Mouse (Mus musculus) CH12.LX (cell line): ENCODE results near the gene Hecw2. TPM values are rescaled to one million over a fixed set of nuclear protein-coding genes. Genes with fewer than 3 reads are reported as not detected.

Source experiments
- DNase-seq: peaks from one replicate; pipeline ENCODE4 v3.0.0-alpha.2; 2013; ENCODE audit errors: extremely low read depth
- H3K27ac ChIP-seq: 2 replicates; pipeline ENCODE4 v1.5.1; 2012; ENCODE audit warnings: low read depth, mild to moderate bottlenecking, control low read depth, moderate library complexity; ENCODE audit not compliant: insufficient read depth
- H3K27me3 ChIP-seq: replicated peaks from 2 replicates; pipeline ENCODE3; 2012; ENCODE audit warnings: inconsistent platforms
- H3K36me3 ChIP-seq, 2 experiments: replicated peaks in 1 of 2; 2 replicates each; pipeline versions ENCODE3 to v1.6.1; 2012; ENCODE audit warnings: inconsistent platforms in 1 of 2, low read length in 1 of 2, mild to moderate bottlenecking in 1 of 2, mixed read lengths in 1 of 2, moderate library complexity in 1 of 2; ENCODE audit not compliant: control insufficient read depth in 1 of 2, insufficient read depth in 1 of 2
- H3K4me1 ChIP-seq, 2 experiments: 2 replicates each; pipeline ENCODE4 v1.6.1; 2012; ENCODE audit warnings: inconsistent platforms in 1 of 2, moderate library complexity in 1 of 2; ENCODE audit not compliant: insufficient read depth in 2 of 2, control insufficient read depth in 1 of 2
- H3K4me2 ChIP-seq: 2 replicates; pipeline ENCODE4 v1.6.1; 2012; ENCODE audit warnings: low read depth, mild to moderate bottlenecking, control low read depth; ENCODE audit not compliant: poor library complexity, insufficient read depth, severe bottlenecking
- H3K4me3 ChIP-seq, 3 experiments: fragments of 150-350 bp in 1 of 3; sonication (generic) in 1 of 3; replicated peaks in 1 of 3; 2 replicates each; pipeline versions ENCODE3 to v1.5.1; 2011 to 2012; ENCODE audit warnings: low read depth in 2 of 3, low read length in 2 of 3, mild to moderate bottlenecking in 2 of 3, moderate library complexity in 2 of 3, control low read depth in 1 of 3, improper control_type of control experiment in 1 of 3, inconsistent platforms in 1 of 3, mixed read lengths in 1 of 3; ENCODE audit not compliant: poor library complexity in 1 of 3
- H3K79me2 ChIP-seq: replicated peaks from 2 replicates; pipeline ENCODE4 v1.6.1; 2012; ENCODE audit warnings: mild to moderate bottlenecking, moderate library complexity; ENCODE audit not compliant: control insufficient read depth, poor library complexity, insufficient read depth, severe bottlenecking; ENCODE audit errors: extremely low read depth
- H3K9ac ChIP-seq: 2 replicates; pipeline ENCODE4 v1.6.1; 2012; ENCODE audit warnings: low read depth, mild to moderate bottlenecking, control low read depth, moderate library complexity; ENCODE audit not compliant: insufficient read depth
- H3K9me3 ChIP-seq: replicated peaks from 2 replicates; pipeline ENCODE3; 2012; ENCODE audit warnings: low read length, inconsistent platforms, mixed read lengths
- CHD1 ChIP-seq: IDR thresholded peaks from 2 replicates; pipeline ENCODE4 v1.6.1; 2012; ENCODE audit warnings: low read depth, low read length, improper control_type of control experiment, inconsistent platforms
- CHD2 ChIP-seq: IDR thresholded peaks from 2 replicates; pipeline ENCODE4 v1.6.1; 2011; ENCODE audit warnings: low read length, improper control_type of control experiment
- E2F4 ChIP-seq: IDR thresholded peaks from 2 replicates; pipeline ENCODE4 v1.6.1; 2011; ENCODE audit warnings: low read depth, low read length, improper control_type of control experiment; ENCODE audit not compliant: insufficient replicate concordance
- ELF1 ChIP-seq: IDR thresholded peaks from 2 replicates; pipeline ENCODE4 v1.6.1; 2014; ENCODE audit warnings: low read depth, mild to moderate bottlenecking, inconsistent platforms, low read length, improper control_type of control experiment
- GABPA ChIP-seq: IDR thresholded peaks from 2 replicates; pipeline ENCODE4 v1.6.1; 2012; ENCODE audit warnings: low read depth, low read length, improper control_type of control experiment, inconsistent platforms; ENCODE audit not compliant: insufficient replicate concordance
- IRF4 ChIP-seq: IDR thresholded peaks from 2 replicates; pipeline ENCODE4 v1.6.1; 2014; ENCODE audit warnings: low read depth, mild to moderate bottlenecking, inconsistent platforms, low read length, improper control_type of control experiment
- JUN ChIP-seq: IDR thresholded peaks from 2 replicates; pipeline ENCODE4 v1.6.1; 2011; ENCODE audit warnings: low read depth, mild to moderate bottlenecking, low read length, improper control_type of control experiment, moderate library complexity; ENCODE audit not compliant: insufficient read depth
- JUND ChIP-seq: conservative IDR thresholded peaks from 2 replicates; pipeline ENCODE4 v1.6.1; 2011; ENCODE audit warnings: low read depth, low read length, improper control_type of control experiment
- MAFK ChIP-seq: IDR thresholded peaks from 2 replicates; pipeline ENCODE4 v1.6.1; 2011; ENCODE audit warnings: low read length, improper control_type of control experiment; ENCODE audit not compliant: insufficient replicate concordance
- MAZ ChIP-seq: IDR thresholded peaks from 2 replicates; pipeline ENCODE4 v1.6.1; 2012; ENCODE audit warnings: low read depth, mild to moderate bottlenecking, inconsistent platforms, low read length, improper control_type of control experiment, moderate library complexity
- MEF2A ChIP-seq: IDR thresholded peaks from 2 replicates; pipeline ENCODE4 v1.6.1; 2014; ENCODE audit warnings: low read depth, mild to moderate bottlenecking, inconsistent platforms, low read length, improper control_type of control experiment, borderline replicate concordance
- MXI1 ChIP-seq: IDR thresholded peaks from 2 replicates; pipeline ENCODE4 v1.6.1; 2011; ENCODE audit warnings: mild to moderate bottlenecking, low read depth, low read length, improper control_type of control experiment
- MYC ChIP-seq: IDR thresholded peaks from 2 replicates; pipeline ENCODE4 v1.6.1; 2011; ENCODE audit warnings: low read depth, mild to moderate bottlenecking, improper control_type of control experiment, low read length
- NRF1 ChIP-seq: IDR thresholded peaks from 2 replicates; pipeline ENCODE4 v1.6.1; 2014; ENCODE audit warnings: low read depth, mild to moderate bottlenecking, inconsistent platforms, low read length, improper control_type of control experiment, moderate library complexity
- PAX5 ChIP-seq: IDR thresholded peaks from 2 replicates; pipeline ENCODE4 v1.6.1; 2012; ENCODE audit warnings: low read length, inconsistent platforms, mixed read lengths
- POLR2A ChIP-seq: IDR thresholded peaks from 2 replicates; pipeline ENCODE4 v1.6.1; 2011; ENCODE audit warnings: low read depth, mild to moderate bottlenecking, improper control_type of control experiment, low read length
- RCOR1 ChIP-seq: conservative IDR thresholded peaks from 2 replicates; pipeline ENCODE4 v1.6.1; 2012; ENCODE audit warnings: low read depth, mild to moderate bottlenecking, inconsistent platforms, low read length, improper control_type of control experiment
- SIN3A ChIP-seq: IDR thresholded peaks from 2 replicates; pipeline ENCODE4 v1.6.1; 2012; ENCODE audit warnings: low read length, improper control_type of control experiment, inconsistent platforms
- TBP ChIP-seq: conservative IDR thresholded peaks from 2 replicates; pipeline ENCODE4 v1.6.1; 2011; ENCODE audit warnings: low read depth, low read length, improper control_type of control experiment
- TCF12 ChIP-seq: IDR thresholded peaks from 2 replicates; pipeline ENCODE4 v1.6.1; 2014; ENCODE audit warnings: low read depth, mild to moderate bottlenecking, inconsistent platforms, low read length, improper control_type of control experiment
- UBTF ChIP-seq: IDR thresholded peaks from 2 replicates; pipeline ENCODE4 v1.6.1; 2012; ENCODE audit warnings: low read depth, mild to moderate bottlenecking, inconsistent platforms, low read length, improper control_type of control experiment, moderate library complexity
- ZC3H11A ChIP-seq: IDR thresholded peaks from 2 replicates; pipeline ENCODE4 v1.6.1; 2012; ENCODE audit warnings: low read depth, mild to moderate bottlenecking, inconsistent platforms, low read length, improper control_type of control experiment
- ZKSCAN1 ChIP-seq: IDR thresholded peaks from 2 replicates; pipeline ENCODE4 v1.6.1; 2012; ENCODE audit warnings: low read depth, inconsistent platforms, low read length, improper control_type of control experiment, borderline replicate concordance
- ZMIZ1 ChIP-seq: IDR thresholded peaks from 2 replicates; pipeline ENCODE4 v1.6.1; 2012; ENCODE audit warnings: low read depth, mild to moderate bottlenecking, inconsistent platforms, low read length, improper control_type of control experiment
- ZNF384 ChIP-seq: IDR thresholded peaks from 2 replicates; pipeline ENCODE4 v1.6.1; 2012; ENCODE audit warnings: low read depth, low read length, improper control_type of control experiment, inconsistent platforms
- dilution Hi-C: fragments of 300-500 bp; cut with MboI; formaldehyde crosslinking; loops from 2 replicates; pipeline ENCODE4 v1.14.3; 2020; ENCODE audit warnings: low sequenced_read_pairs; ENCODE audit not compliant: extremely low pct_unique_long_range_greater_than_20kb, extremely low pct_ligation_motif_present
- in situ Hi-C: fragments of 300-500 bp; cut with MboI; formaldehyde crosslinking; loops from 3 replicates; pipeline ENCODE4 v1.14.3; 2019; ENCODE audit warnings: low sequenced_read_pairs, low pct_ligation_motif_present, low pct_unique_long_range_greater_than_20kb, mixed read lengths
- polyA plus RNA-seq: library from polyadenylated mRNA; unstranded; fragments of >175 nt; gene quantifications from 2 replicates; pipeline ENCODE4 v1.2.1, GENCODE M21; 2012; ENCODE audit warnings: low read depth; ENCODE audit not compliant: insufficient read length
- total RNA-seq, 2 experiments: library from RNA; depleted of rRNA; stranded (reverse); fragments of 300-350 nt in 1 of 2; fragments of >200 nt in 1 of 2; gene quantifications; 2 replicates each; pipeline ENCODE4 v1.2.3; 2012 to 2014

Hecw2 gene
- total and polyA plus RNA-seq, 3 experiments = 0.05 to 0.59 (median 0.14) TPM

- no peaks in the 10 kb centered on the region for H3K27me3 ChIP-seq
- TF ChIP-seq TCF12 (no peak), E2F4 (no peak), NRF1 (no peak), MXI1 (no peak), ELF1 (no peak), PAX5 (no peak), POLR2A (no peak), JUND (no peak), ZNF384 (no peak), GABPA (no peak), ZMIZ1 (no peak), MAZ (no peak), SIN3A (no peak)
- no peak overlapping the region for H3K4me3 ChIP-seq
- no peak overlapping the region for H3K4me2 ChIP-seq
- H3K36me3 ChIP-seq = no peaks in the 10 kb centered on the region
- dilution Hi-C loops (no loop called here), in situ Hi-C loops (no loop called here)
- H3K9me3 ChIP-seq = no peaks in the 10 kb centered on the region
- H3K9ac ChIP-seq = no peak overlapping the region
- no peak overlapping the region for H3K27ac ChIP-seq
- no peaks in the 10 kb centered on the region for H3K4me1 ChIP-seq
- DNase-seq = no peak
- H3K79me2 ChIP-seq = no peaks in the 10 kb centered on the region
Observed at GRCm38 (mm10) chr1:54159531-54159930, 35.4 kb downstream of the Hecw2 start.

DNA sequence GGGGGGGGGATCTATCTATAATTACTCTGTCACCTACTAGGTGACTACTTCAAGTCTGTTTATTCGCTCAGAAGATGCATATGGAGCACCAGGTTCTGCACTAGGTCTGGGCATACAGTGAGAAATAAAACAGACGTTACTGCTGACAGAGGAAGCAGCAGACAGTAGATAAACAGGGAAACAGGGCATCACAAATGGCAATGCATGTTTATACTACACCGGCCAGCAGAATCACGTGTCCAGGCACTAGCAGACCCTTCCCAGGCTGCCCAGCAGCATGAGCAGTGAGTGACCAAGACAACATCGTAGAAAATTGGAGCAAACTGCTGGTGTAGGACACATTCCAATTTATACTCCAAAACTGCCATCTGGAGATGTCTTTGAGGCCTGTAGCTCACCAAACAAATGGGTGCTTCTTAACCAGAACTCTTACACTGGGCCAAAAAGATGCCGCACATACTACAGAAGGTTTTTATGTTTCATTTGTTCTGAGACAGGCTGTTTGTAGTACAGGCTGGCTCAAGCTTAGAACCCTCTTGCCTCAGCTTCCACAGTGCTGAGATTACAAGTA, 41.7 kb downstream of the Hecw2 start:
- H3K4me1 ChIP-seq = no peaks in the 10 kb centered on the region
- H3K4me2 ChIP-seq = no peak overlapping the region
- H3K4me3 ChIP-seq = no peak overlapping the region
- H3K36me3 ChIP-seq = no peaks in the 10 kb centered on the region
- dilution Hi-C loops = no loop called here
- H3K27ac ChIP-seq = no peak overlapping the region
- DNase-seq = no peak
- no peaks in the 10 kb centered on the region for H3K27me3 ChIP-seq
- in situ Hi-C loops = no loop called here
- H3K9ac ChIP-seq = no peak overlapping the region
- no peak for TF ChIP-seq TCF12
- no peak for TF ChIP-seq TBP
- no peak for TF ChIP-seq JUND
- TF ChIP-seq JUN = no peak
- TF ChIP-seq ELF1 = no peak
- TF ChIP-seq MYC = no peak
- no peak for TF ChIP-seq MXI1
- TF ChIP-seq ZKSCAN1 = no peak
- no peak for TF ChIP-seq CHD2
- TF ChIP-seq MAFK = no peak
- TF ChIP-seq IRF4 = no peak
- no peak for TF ChIP-seq UBTF
- TF ChIP-seq ZNF384 = no peak
- no peak for TF ChIP-seq RCOR1
- TF ChIP-seq CHD1 = no peak
- no peak for TF ChIP-seq ZC3H11A
- no peak for TF ChIP-seq MEF2A
- H3K9me3 ChIP-seq = peaks cover 4% of the 10 kb centered on the region
- H3K79me2 ChIP-seq = no peaks in the 10 kb centered on the region
